Mouse (Mus musculus) retina, postnatal 7 days (tissue): ENCODE measurements around the gene Smarcc1.

Source experiments
- DNase-seq: peaks from one replicate; pipeline ENCODE4 v3.0.0-alpha.2; 2012; ENCODE audit warnings: low read depth, low spot score

Gene Smarcc1

DNA sequence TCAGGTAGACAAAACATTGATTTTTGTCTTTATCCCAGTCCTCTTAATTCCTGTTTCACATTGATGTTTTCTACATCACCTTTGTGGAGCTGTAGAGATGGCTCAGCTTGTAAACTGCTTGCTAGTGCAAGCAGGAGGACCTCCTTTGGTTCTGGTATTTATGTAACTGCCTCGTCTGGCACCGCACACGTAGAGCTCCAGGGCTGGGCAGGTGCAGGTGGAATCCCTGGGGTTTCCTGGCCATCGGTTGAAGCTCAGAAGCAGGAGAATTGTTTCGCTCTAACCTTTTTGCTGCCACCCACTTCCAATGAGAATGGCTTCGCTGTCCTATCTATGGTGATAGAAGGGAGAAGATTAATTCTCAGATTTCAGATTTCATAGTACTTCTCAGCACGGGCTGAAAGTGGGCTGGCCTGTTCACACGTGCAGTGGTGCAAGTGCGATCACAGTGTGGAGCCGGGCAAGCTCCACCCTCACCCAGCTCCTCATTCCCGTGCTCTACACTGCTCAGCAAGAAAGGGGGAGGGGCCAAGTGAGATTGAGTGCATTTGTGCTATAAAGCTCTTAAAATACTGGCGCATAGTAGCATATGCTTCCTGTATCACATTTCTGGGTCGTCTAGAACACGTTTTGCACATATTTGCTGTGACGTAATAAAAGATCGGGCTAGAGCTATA, 113.0 kb downstream of the Smarcc1 start:
- no peak for DNase-seq

DNA sequence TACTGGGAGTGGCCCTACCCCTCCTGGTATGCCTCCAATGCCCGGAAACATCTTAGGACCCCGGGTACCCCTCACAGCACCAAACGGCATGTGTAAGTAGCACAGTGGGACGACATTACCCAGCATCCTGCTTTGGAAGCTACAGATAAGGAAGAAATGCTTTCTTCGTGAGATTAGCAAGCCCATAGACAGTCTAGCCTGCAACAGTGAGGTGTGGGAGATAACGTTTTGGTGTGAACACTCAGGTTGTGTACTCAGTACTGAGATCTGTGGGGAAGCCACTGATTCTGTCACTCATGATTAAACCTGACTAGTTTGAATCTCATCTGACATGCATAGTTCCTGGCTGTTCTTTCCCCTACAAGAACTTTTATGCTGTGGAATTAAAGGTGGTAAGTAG, 117.5 kb downstream of the Smarcc1 start:
- no peak for DNase-seq

- DNase-seq, result no peak
Observed at GRCm38 (mm10) chr9:110243221-110243833, 125.8 kb downstream of the Smarcc1 start, which contains the start of gene Cspg5. TSS of gene Cspg5 (plus strand) at chr9:110243783.

DNA sequence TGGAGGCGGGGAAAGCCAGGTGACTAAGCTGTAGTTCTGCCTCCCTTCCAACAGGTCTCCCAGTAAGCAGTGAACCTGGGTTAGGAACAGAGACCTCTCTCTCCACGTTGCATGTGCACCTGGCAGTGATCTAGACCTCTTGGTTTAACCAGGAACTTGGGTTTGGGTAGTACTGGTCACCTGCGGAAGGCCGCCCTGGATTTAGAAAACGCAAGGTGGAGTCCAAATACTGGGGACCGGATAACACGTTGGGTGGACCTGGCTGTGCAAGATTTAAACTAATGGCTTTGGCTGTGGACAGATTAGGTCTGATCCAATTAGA, 127.0 kb downstream of the Smarcc1 start:
- no peak for DNase-seq

- DNase-seq, result peak; percentile 68
Observed at GRCm38 (mm10) chr9:110244889-110245589, 127.5 kb downstream of the Smarcc1 start.

- DNase-seq, result no peak
Observed at GRCm38 (mm10) chr9:110245590-110246320, 128.2 kb downstream of the Smarcc1 start.

DNA sequence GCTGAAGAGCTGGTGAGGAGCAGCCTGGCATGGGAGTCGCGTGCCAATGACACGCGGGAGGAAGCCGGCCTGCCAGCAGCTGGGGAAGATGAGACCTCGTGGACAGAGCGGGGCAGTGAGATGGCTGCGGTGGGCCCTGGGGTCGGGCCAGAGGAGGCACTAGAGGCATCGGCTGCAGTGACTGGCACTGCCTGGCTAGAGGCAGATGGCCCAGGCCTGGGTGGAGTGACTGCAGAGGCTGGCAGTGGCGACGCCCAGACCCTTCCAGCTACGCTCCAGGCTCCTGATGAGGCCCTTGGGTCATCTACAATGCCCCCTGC, 128.8 kb downstream of the Smarcc1 start:
- DNase-seq, result no peak

GRCm38 (mm10) chr9:110247049-110247448, 129.5 kb downstream of the Smarcc1 start:
- DNase-seq, result no peak

DNA sequence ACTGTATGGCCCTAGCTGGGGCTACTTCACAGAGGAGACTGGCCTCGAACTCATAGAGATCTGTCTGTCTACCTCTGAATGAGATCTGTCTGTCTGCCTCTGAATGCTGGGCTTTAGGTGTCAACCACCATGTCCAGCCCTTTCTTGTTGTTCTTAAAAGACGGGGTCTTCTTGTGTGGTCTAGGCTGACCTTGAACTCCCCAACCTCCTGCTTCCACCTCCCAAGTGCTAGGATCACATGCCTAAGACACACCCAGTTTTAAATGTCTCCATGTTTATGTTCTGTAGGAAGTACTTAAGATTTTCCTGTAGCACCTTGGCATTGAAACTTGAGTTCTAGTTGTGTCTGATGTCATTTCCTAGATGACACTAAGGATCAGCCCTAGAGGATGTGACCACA, 131.4 kb downstream of the Smarcc1 start:
- DNase-seq, result no peak

GRCm38 (mm10) chr9:110249823-110250543, 132.5 kb downstream of the Smarcc1 start:
- DNase-seq, result no peak

- DNase-seq, result no peak
Observed at GRCm38 (mm10) chr9:110250776-110251175, 133.3 kb downstream of the Smarcc1 start.

- no peak for DNase-seq
Observed at GRCm38 (mm10) chr9:110255407-110256019, 138.0 kb downstream of the Smarcc1 start.

DNA sequence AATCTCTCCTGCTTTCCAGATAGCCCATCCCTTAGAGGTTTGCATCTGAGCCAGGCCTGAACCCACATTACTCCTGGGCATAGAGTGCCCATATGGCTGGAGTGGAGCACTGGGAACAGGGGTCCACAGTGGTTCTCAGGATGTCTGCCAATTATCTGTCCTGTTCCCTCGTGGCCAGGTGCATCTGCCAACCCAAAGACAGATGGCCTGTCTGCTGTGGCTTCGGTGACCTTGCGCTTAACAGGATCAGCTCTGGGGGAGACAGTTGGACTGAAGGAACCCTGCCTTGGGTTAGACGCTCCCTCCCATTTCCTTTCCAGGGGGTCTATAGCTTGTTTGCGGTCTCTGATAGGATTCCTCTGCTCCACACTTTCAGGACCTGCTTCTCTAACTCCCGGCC, 141.1 kb downstream of the Smarcc1 start:
- DNase-seq, result no peak

- no peak for DNase-seq
Observed at GRCm38 (mm10) chr9:110259118-110259517, 141.6 kb downstream of the Smarcc1 start.

GRCm38 (mm10) chr9:110263181-110263580, 145.7 kb downstream of the Smarcc1 start:
- no peak for DNase-seq

GRCm38 (mm10) chr9:110264991-110265390, 147.5 kb downstream of the Smarcc1 start:
- no peak for DNase-seq

GRCm38 (mm10) chr9:110268416-110268815, 150.9 kb downstream of the Smarcc1 start:
- DNase-seq, result no peak

DNA sequence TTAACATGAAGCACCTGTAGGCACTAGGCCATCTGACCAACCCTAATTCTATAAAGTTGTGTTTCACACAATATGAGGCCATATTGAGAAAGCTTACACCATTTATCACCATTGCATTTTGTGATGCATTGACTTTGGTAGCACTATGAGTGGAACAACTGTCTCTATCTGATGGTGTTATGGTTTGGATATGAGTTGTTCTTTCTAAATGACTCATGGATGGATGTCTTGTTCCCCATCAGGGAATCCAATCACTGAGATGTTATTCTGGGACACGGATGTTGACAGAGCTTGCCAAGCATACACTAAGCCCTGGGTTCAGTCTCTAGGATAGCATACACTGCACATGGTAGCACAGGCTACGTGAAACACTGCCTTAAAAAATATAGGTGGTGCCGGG, 154.8 kb downstream of the Smarcc1 start:
- DNase-seq, result no peak

GRCm38 (mm10) chr9:110273507-110273906, 156.0 kb downstream of the Smarcc1 start:
- no peak for DNase-seq

DNA sequence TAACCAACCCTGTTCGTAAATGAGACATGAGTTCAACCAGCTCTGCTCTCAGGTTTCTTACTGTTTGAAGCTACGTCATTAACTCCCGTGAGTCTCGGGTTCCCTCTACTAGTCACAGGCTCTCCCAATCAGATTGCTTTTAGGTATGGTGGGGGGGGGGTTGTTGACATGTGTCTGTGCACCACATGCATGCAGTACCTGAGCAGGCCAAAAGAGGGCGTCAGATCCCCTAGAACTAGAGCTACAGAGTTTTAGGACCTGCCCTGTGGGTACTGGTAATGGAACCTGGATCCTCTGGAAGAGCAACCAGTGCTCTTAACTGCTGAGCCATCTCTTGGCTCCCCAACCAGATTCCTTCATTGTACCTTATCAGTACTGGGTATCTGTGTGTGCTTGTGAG, 158.4 kb downstream of the Smarcc1 start:
- no peak for DNase-seq

- DNase-seq, result no peak
Observed at GRCm38 (mm10) chr9:110277431-110277881, 159.9 kb downstream of the Smarcc1 start.
